Mouse (Mus musculus) thymus, postnatal 0 days (tissue): ENCODE data around the gene Cdc42ep1. TPM values are rescaled to one million over a fixed set of nuclear protein-coding genes. Genes with fewer than 3 reads are reported as not detected.

Experiments used
- DNase-seq: peaks from one replicate; pipeline ENCODE4 v3.0.0-alpha.2; 2015; ENCODE audit warnings: low spot score
- microRNA-seq: library from miRNA; unstranded; fragments of <30 nt; microRNA quantifications from one replicate; pipeline ENCODE4, GENCODE M21; 2016; ENCODE audit warnings: borderline number of aligned reads
- polyA plus RNA-seq: library from polyadenylated mRNA; unstranded; fragments of >200 nt; fragmentation: Nextera tagmentation; extraction: Ambion mirVana; gene quantifications from 2 replicates; pipeline ENCODE4 v1.2.1, GENCODE M21; 2015

Cdc42ep1 gene
- polyA plus RNA-seq, 1 experiment from 2014 or later = 4.0 TPM

GRCm38 (mm10) chr15:78877810-78878390 lies 35.5 kb downstream of the Cdc42ep1 start:
- no peak for DNase-seq

GRCm38 (mm10) chr15:78878792-78879516 lies 36.5 kb downstream of the Cdc42ep1 start:
- DNase-seq = peak; percentile 41

DNA sequence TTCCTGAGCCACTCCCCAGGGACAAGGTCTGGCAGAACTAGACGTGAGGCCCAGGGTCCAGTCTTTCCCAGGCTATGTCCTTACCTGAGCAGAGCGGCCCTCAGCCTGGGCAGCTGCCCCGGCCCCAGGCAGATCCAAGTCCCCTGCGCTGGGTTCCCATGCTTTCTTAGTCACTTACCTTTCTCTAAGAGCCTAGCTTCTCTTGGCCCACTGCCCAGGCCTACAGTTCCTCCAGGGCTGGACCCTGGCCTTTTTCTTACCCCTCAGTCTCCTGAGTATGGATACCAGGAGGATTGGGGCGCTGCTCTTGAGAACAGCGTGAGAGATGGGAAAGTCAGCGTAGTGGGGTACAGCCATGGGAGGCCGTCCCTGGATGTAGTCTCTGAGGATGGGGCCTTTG lies 38.0 kb downstream of the Cdc42ep1 start:
- DNase-seq = no peak

- DNase-seq = no peak
Measured at GRCm38 (mm10) chr15:78881828-78882227, 39.4 kb downstream of the Cdc42ep1 start.

DNA sequence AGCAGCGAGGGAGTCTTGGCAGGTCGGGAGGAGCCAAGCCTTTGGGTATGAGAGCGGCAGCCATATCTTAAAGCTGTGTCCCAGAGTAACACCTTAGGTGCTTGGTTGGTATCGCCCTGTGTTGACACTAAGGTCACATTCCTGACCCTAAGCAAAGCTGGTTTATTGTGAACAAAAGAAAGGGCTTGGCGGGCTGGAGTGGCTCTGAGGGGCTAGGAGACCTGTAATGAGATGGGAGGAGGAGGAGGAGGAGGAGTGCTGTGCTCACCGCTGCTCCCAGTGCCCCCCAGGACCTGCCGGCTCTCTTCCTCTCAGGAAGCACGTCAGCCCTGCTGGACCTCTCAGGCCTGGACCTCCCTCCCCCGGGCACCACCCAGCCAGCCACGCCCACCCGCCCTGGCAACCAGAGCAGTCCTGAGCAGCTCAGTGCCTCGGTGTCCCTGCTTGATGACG lies 47.0 kb downstream of the Cdc42ep1 start:
- no peak for DNase-seq

GRCm38 (mm10) chr15:78892440-78892839 lies 50.0 kb downstream of the Cdc42ep1 start:
- no peak for DNase-seq

- peak; percentile 50 for DNase-seq
Measured at GRCm38 (mm10) chr15:78894726-78895125, 52.3 kb downstream of the Cdc42ep1 start.

DNA sequence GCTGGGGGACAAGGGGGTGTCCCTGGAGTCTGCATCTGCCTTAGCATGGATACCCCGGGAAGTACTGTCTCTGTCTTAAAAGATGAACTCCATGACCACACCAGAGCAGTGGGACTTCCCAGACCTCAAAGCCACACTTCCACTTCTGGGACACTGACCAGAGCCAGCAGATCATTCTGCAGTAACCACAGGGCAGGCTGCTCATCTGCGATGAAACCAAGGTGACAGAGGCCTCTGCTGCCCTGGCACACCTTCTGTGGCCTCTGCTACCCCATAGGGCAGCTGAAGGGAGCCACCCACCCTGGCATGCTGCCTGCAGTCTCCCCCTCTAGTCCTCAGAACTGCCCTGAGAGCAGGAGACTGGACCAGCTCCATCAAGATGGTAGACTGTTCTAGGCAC lies 53.3 kb downstream of the Cdc42ep1 start:
- DNase-seq = no peak

GRCm38 (mm10) chr15:78896149-78896548 lies 53.7 kb downstream of the Cdc42ep1 start:
- DNase-seq = peak; percentile 56

- DNase-seq = no peak
Measured at GRCm38 (mm10) chr15:78897488-78897887, 55.1 kb downstream of the Cdc42ep1 start.

DNA sequence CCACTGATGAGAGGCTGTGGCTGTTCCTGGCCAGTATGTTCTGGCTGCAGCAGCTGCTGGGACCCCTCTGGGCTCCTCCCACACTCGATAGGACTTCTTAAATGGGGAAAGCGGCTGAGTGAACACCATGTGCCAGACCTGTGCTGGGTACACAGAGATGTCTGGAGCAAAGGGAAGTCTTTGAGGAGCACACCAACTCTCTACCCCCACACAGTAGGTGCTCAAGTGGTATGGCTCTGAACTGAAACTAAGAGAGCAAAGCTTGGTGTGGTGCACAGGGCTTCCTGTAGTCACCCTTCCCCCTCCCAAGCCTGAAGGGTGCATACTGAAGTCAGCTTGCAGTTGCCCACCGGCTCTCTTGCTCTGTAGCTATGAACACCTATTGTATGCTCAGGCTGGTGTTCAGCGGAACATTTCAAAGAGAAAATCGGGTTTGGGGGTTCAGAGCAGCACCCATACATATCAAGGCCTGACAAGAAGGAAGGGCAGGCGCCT lies 56.1 kb downstream of the Cdc42ep1 start:
- peak; percentile 83 for DNase-seq

DNA sequence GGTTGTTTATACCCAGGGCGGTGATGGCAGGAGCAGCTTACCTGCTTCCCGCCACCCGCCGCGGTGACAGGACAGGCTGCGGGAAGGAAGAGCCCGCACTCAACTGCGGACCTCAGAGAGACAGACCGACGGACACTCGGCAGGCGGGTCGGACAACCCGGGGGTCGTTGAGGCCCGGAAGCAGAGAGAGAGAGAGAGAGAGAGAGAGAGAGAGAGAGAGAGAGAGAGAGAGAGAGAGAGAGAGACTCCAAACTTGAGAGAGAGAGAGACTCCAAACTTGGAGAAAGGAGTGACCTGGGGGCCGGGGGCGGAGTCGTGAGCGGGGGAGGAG lies 57.0 kb downstream of the Cdc42ep1 start, which contains the start of gene Gm49510:
TSS of gene Gm49510 (plus strand) at position 259 of the 331 bp plus-strand sequence.
- no peak for DNase-seq

- DNase-seq = peak; percentile 80
Measured at GRCm38 (mm10) chr15:78899740-78900584, 57.5 kb downstream of the Cdc42ep1 start, which contains the start of gene Sh3bp1. Gene Sh3bp1 (plus strand): TSS chr15:78899768.

Small RNAs within 50 kb of the gene (microRNA-seq; reads per million reads assigned to microRNA genes)
- 1.2 reads per million for gene Mir6955

Other genes starting within 250 kb of the Cdc42ep1 start
- 23.0 and 23.7 TPM in 2 replicates for gene Cyth4, start 245.6 kb upstream of the Cdc42ep1 start, polyA plus RNA-seq
- 0.91 and 1.3 TPM in 2 replicates for gene Elfn2, start 123.9 kb upstream of the Cdc42ep1 start, polyA plus RNA-seq
- 55.2 TPM in 2 replicates for gene Mfng, start 69.1 kb upstream of the Cdc42ep1 start, polyA plus RNA-seq
- gene Card10, start 39.6 kb upstream of the Cdc42ep1 start, polyA plus RNA-seq = 2.6 and 2.8 TPM in 2 replicates
- gene Lgals2, start 12.9 kb downstream of the Cdc42ep1 start, polyA plus RNA-seq = 3.3 and 5.1 TPM in 2 replicates
- gene Gga1, start 34.6 kb downstream of the Cdc42ep1 start, polyA plus RNA-seq = 42.4 and 42.5 TPM in 2 replicates
- 0.10 and 0.32 TPM in 2 replicates for gene Gm49510, start 57.0 kb downstream of the Cdc42ep1 start, polyA plus RNA-seq
- gene Sh3bp1, start 57.1 kb downstream of the Cdc42ep1 start, polyA plus RNA-seq = 27.7 and 39.1 TPM in 2 replicates
- 16.3 and 16.5 TPM in 2 replicates for gene Pdxp, start 71.3 kb downstream of the Cdc42ep1 start, polyA plus RNA-seq
- 598 and 732 TPM in 2 replicates for gene Lgals1, start 84.1 kb downstream of the Cdc42ep1 start, polyA plus RNA-seq
- gene Nol12, start 92.3 kb downstream of the Cdc42ep1 start, polyA plus RNA-seq = 59.3 and 59.9 TPM in 2 replicates
- 16.3 and 18.0 TPM in 2 replicates for gene Triobp, start 105.1 kb downstream of the Cdc42ep1 start, polyA plus RNA-seq
- gene H1f0, start 185.8 kb downstream of the Cdc42ep1 start, polyA plus RNA-seq = 303 and 311 TPM in 2 replicates
- 0.14 and 0.21 TPM in 2 replicates for gene Galr3, start 199.3 kb downstream of the Cdc42ep1 start, polyA plus RNA-seq
- 60.0 and 62.6 TPM in 2 replicates for gene Ankrd54, start 220.3 kb downstream of the Cdc42ep1 start, polyA plus RNA-seq
- 200 and 212 TPM in 2 replicates for gene Eif3l, start 232.6 kb downstream of the Cdc42ep1 start, polyA plus RNA-seq